Mouse (Mus musculus) thymus, adult 2 months (tissue): ENCODE measurements around the gene Gm20388.

Source experiments
- CTCF ChIP-seq: fragments of 200-500 bp; IDR thresholded peaks from 2 replicates; pipeline ENCODE4 v1.5.1; 2012; ENCODE audit warnings: mild to moderate bottlenecking, control low read depth, low read length, moderate library complexity, borderline replicate concordance; ENCODE audit not compliant: control insufficient read depth, poor library complexity, insufficient read depth; ENCODE audit errors: extremely low read depth
- POLR2A ChIP-seq: fragments of 200-500 bp; IDR thresholded peaks from 2 replicates; pipeline ENCODE4 v1.6.1; 2012; ENCODE audit warnings: mild to moderate bottlenecking, low read length, control low read depth, moderate library complexity; ENCODE audit not compliant: control insufficient read depth, poor library complexity, insufficient read depth; ENCODE audit errors: extremely low read depth

GRCm38 (mm10) chr8:123805718-123806373, 3895.2 kb downstream of the Gm20388 start, which contains the start of gene Rab4a:
- TF ChIP-seq POLR2A (peak; percentile 42; the same call in 1 of the 2 replicates), CTCF (no peak)
